Mouse (Mus musculus): Measurements from ENCODE around the gene Zbtb5.

DNA sequence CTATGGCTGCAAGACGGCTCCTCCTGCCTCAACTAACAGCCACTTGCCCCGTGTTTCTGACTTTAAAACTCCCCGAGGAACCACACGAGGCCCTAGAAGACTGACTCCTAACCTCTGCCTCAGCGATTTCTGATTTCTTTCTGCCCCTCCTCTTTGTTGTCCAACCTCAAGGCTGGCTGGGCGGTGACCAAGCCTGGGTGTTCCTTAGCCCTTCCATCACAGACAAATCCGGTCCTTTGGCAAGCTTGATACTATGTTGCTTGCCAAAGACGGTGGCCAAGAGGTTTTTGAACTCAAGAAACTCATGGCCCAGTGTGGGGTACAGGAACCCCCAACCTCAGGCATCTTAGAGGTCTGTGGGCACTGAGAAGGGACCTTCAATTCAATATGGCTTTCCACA, 37.9 kb downstream of the Zbtb5 start:
- TF ChIP-seq CTCF (IDR thresholded peaks at IDR 0.05; ENCODE audit: borderline replicate concordance, control insufficient read depth, extremely low read depth, insufficient read depth, low read length, poor library complexity) (no peak), POLR2A (IDR thresholded peaks at IDR 0.05; ENCODE audit: control insufficient read depth, extremely low read depth, insufficient read depth, low read length, poor library complexity) (no peak)

All from thymus, adult 2 months (tissue).